Mouse (Mus musculus) adrenal gland, postnatal 10 days (tissue): Measurements from ENCODE around the gene Spag6. TPM values are rescaled to one million over a fixed set of nuclear protein-coding genes. Genes with fewer than 3 reads are reported as not detected.

Source experiments
- DNase-seq: peaks from one replicate; pipeline ENCODE4 v3.0.0; 2021; ENCODE audit warnings: mixed read lengths
- total RNA-seq, 2 experiments: library from RNA; stranded (reverse); gene quantifications; 2 replicates each; pipeline ENCODE4 v1.2.3; 2021

Gene Spag6
- total RNA-seq, 2 experiments from 2014 or later: 0.69 to 1.3 TPM

DNA sequence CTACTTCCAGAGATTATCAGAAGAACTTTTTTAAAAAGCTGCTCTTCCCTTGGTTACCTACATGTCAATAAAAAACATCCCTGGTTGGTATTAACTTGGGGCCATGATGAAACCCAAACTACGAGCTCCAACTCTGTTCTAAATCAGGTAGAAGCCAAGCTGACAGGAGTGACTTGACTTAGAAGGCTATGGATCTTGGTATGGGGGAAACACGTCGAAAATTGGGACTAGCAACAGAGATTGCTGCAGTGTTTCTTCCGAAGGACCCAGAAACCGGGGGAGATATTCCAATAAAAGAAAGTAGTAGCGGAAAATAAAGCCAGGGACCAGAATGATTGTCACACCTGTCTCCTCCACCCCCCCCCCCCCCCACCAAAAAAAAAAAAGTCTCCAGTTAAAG, 5.5 kb upstream of the Spag6 start:
- no peak for DNase-seq

GRCm38 (mm10) chr2:18688708-18689063, 5.1 kb upstream of the Spag6 start:
- peak; percentile 73 for DNase-seq

DNA sequence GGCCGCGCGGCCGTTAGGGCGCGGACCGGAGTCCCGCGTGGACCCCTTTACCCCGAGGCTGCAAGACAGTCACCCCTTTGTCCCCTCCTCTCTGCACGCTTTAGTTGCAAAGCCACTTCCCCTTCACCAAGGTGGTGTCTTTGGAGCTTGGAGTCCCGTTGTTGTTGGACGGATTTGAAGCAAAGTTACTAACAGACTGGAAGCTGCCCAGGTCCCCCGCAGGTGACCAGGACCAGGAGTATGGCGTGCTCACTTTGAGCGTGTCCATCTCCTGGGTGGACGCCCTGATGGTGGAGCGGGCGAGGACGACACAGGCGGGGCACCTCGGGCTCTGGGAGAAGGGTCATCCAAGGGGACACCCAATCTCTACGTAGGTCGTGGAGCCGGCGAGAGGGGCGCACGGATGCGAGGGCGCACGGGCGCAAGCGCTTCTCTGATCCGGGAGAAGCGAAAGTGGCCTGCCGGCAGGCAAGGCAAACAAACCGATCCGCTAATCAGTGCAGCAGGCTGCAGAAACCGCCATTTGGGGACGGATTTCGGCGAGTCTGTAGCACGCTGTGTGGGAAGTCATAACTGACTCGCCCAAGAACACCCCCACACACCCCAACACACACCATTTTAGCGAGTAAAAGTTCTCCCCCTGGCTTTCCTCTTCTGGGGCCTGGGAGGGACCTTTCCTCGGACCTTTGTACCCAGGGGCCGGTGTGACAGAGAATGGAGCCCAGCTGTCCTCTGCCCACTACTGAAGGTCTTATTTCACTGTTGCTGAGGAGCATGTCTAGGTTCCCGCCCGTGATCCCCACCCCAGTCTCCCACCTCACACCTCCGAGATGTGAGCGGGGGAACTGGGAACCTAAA, 4.5 kb upstream of the Spag6 start:
- peak; percentile 57 for DNase-seq

- DNase-seq: peak; percentile 44
Measured at GRCm38 (mm10) chr2:18690055-18690691, 3.7 kb upstream of the Spag6 start.

- DNase-seq: no peak
Measured at GRCm38 (mm10) chr2:18690756-18691155, 3.1 kb upstream of the Spag6 start.

GRCm38 (mm10) chr2:18692031-18692430, 1.8 kb upstream of the Spag6 start:
- no peak for DNase-seq

GRCm38 (mm10) chr2:18692548-18692947, 1.3 kb upstream of the Spag6 start:
- DNase-seq: no peak

GRCm38 (mm10) chr2:18693491-18693870, 351 bp upstream of the Spag6 start:
- DNase-seq: no peak

GRCm38 (mm10) chr2:18694611-18694950, 749 bp downstream of the Spag6 start:
- no peak for DNase-seq

- DNase-seq: no peak
Measured at GRCm38 (mm10) chr2:18695163-18695562, 1.3 kb downstream of the Spag6 start.

DNA sequence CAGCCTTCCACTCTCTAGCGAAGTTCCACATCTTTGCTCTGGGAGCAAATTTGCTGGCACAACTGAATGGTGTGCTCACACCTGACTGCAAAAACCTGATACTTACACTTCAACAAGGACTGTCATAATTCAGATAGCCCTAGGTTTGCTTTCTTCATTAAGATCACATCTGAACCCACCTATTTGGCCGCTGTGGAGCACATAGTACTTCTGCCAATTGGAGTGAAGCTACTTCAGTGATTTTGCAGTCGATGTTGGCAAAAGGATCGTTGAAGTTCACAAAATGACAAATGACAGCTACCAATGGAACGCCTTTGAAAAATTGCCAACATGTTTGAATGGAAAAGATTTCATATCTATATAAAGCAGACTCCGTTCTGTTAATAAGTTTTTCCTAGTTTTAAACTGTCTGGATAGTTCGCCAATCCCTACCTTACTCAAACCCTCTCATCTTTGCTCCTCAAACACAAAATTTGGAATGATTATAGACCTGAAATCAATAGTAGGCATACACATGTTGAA, 1.9 kb downstream of the Spag6 start:
- no peak for DNase-seq

GRCm38 (mm10) chr2:18697591-18698244, 3.9 kb downstream of the Spag6 start:
- DNase-seq: no peak

DNA sequence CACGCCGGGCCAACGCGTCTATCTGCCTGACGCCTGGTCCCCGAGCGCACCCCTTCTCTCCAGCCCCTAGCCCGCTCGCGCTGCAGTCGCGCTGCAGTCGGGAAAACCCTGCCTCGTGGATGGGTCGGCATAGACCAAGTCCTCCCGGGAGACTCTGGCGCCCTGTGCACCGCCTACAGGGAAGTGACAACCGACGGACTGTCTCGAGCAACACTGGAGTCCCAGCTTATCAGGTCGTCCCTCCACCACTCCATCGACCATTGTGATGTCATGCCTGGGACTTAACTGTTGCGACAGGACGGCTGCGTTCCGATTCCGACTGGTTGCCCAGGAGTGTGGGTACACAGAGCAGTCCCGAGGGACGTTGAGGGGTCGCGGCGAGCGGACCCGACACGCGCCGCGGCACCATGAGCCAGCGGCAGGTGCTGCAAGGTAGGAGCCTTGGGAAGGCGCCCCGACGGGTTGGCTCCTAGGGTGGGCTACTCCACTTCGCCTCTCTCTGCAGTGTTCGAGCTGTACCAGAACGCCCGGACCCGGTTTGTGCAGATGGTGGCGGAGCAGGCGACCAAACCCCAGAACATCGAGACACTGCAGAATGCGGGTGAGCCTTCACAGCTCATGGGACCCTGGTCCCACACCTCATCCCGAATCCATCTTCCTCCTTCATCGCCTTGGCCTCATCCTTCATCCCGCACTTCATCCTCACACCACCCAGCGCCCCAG, 5.0 kb downstream of the Spag6 start:
- DNase-seq: no peak

DNA sequence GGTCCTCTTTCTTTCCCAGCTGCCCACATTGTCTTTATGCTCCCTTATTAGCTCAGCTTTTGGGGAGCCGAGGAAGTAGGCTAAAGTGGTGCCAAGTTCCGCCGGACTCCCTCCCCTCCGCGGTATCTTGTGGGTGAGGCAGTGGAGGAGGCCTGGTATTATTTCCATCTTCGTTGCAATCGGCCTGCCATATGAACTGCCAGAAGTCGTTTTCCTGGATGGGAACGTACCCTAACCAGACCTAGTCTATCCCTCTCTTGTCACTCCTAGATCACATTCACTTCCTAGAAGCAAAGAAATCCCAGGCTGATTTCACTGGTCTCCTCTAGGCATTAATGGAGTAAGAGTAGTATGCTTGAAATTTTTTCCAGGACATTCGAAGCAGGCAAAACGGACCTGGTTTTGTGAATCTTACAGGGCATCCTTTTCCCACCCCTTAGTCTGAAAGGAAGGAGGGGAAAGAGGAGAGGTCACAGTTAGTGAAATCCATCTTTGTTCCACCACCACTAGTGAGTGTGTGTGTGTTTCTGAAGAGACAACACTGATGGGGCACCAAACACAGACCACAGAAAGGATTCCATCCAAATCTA, 5.7 kb downstream of the Spag6 start:
- no peak for DNase-seq

DNA sequence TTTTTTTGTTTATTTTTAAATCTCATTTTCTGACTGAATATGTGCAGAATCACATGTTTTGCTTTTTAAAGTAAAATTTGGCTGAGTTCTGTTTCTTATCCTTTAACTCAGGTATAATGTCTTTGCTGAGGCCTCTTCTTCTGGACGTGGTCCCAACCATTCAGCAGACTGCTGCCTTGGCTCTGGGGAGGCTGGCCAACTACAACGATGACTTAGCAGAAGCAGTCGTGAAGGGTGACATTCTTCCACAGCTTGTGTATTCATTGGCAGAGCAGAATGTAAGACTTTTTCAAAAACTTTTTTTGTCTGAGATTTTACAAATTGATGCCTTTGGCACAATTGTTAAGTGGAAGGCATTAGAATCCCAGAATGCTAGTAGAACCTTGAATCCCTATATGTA, 16.5 kb downstream of the Spag6 start:
- no peak for DNase-seq

GRCm38 (mm10) chr2:18713071-18713470, 19.2 kb downstream of the Spag6 start:
- no peak for DNase-seq

DNA sequence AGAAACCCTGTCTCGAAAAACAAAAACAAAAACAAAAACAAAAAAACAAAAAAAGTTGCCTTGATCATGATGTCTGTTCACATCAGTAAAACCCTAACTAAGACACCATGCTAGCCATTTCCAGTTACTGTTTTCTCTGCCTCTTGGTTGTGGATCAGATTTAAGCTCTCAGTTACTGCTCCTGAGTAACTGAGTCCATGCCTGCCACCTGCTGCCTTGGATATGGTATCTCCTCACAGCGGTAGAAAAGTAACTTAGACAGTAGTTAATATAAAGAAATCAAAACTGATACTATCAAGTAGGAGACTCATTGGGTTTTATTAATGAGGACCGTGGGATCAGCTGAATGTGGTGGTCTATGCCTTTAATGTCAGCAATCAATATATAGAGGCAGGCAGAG, 20.5 kb downstream of the Spag6 start:
- DNase-seq: no peak

GRCm38 (mm10) chr2:18718521-18718920, 24.7 kb downstream of the Spag6 start:
- DNase-seq: no peak

DNA sequence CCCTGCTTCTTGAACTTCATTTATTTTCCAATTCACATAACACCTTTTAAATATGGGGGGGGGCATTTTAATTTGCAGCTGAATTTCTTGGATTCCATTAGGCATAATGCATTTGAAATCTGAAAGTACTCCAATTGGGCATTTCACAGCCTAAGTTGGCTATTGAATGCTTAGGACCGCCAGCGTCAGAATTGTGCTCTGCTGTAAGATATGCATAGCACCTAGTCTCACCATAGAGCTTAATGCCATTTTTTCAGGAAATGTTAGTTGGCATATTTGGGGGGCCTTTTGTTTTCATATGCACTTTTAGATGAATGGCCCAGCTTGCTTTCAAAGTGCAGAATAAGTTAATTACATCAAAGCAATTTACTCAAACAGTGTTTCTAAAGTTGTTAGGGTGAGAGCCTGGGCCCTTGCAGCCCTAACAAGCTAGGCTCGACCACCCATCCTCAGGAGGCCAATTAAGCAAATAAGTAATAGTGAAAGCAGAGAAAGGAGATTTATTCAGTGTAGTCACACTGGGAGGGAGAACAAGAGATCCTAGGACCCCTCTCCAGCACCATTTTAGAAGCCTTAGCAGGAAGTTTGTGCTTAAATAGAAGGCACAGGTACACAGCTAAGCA, 28.5 kb downstream of the Spag6 start:
- no peak for DNase-seq

DNA sequence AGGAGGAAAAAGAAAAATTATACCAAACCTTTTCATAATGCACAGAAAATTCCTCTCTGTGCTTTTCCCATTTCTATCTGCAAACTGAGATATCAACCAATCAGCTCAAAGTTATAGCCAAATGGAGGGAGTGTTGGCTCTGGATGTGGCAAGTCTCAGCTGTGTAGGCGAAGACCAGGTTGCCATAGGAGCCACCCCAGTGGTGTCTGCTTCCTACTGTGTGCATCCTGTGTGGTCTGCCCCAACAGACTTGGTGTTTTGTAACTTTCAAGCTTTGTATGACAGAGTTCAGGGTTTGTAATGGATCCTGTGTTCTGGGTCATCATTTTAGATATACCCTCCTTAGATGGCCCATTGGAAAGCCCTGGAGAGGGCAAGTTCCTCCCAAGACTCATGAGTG, 30.6 kb downstream of the Spag6 start:
- DNase-seq: no peak

GRCm38 (mm10) chr2:18725880-18726279, 32.0 kb downstream of the Spag6 start:
- DNase-seq: no peak

DNA sequence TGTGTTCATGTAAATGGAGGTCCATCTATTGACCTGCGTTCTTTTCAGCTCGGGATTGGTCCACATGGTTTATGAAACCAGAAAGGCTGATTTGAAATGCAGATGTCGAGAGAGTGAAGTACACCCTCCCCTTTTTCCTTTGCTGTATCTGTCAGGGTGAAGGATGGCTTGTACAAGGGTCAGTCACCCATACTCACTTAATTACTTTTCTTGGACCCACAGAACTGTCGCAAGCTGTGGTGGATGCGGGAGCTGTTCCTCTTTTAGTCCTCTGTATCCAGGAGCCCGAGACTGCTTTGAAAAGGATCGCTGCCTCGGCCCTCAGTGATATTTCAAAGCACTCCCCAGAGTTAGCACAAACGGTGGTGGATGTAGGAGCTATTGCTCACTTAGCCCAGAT, 37.9 kb downstream of the Spag6 start:
- no peak for DNase-seq
